Mouse (Mus musculus) kidney, adult 2 months (tissue): ENCODE measurements around the gene Lrrc4c. TPM values are rescaled to one million over a fixed set of nuclear protein-coding genes. Genes with fewer than 3 reads are reported as not detected.

ENCODE experiments used
- DNase-seq: peaks from one replicate; pipeline ENCODE4 v3.0.0; 2021
- H3K27ac ChIP-seq: fragments of 200-500 bp; 2 replicates; pipeline ENCODE4 v1.5.1; 2012; ENCODE audit warnings: low read depth, low read length, control low read depth, inconsistent platforms; ENCODE audit not compliant: insufficient read depth
- H3K27me3 ChIP-seq: fragments of 200-500 bp; replicated peaks from 2 replicates; pipeline ENCODE4 v1.6.1; 2012; ENCODE audit warnings: mild to moderate bottlenecking, moderate library complexity, low read length, inconsistent platforms; ENCODE audit not compliant: control insufficient read depth, insufficient read depth
- H3K36me3 ChIP-seq: fragments of 200-500 bp; 2 replicates; pipeline ENCODE4 v1.6.1; 2012; ENCODE audit warnings: mild to moderate bottlenecking, moderate library complexity, low read length, inconsistent platforms; ENCODE audit not compliant: control insufficient read depth, insufficient read depth
- H3K4me1 ChIP-seq: fragments of 200-500 bp; 2 replicates; pipeline ENCODE4 v1.6.1; 2011; ENCODE audit warnings: low read length; ENCODE audit not compliant: control insufficient read depth, insufficient read depth
- H3K4me3 ChIP-seq: fragments of 200-500 bp; 2 replicates; pipeline ENCODE4 v1.5.1; 2011; ENCODE audit warnings: mild to moderate bottlenecking, low read depth, low read length, control low read depth; ENCODE audit not compliant: insufficient read depth
- CTCF ChIP-seq: fragments of 200-500 bp; conservative IDR thresholded peaks from 2 replicates; pipeline ENCODE4 v1.5.1; 2011; ENCODE audit warnings: low read depth, mild to moderate bottlenecking, control low read depth, low read length, moderate library complexity, mixed read lengths; ENCODE audit not compliant: insufficient read depth, insufficient read length
- POLR2A ChIP-seq: fragments of 200-500 bp; IDR thresholded peaks from one replicate; pipeline ENCODE4 v1.6.1; 2011; ENCODE audit warnings: low read depth, low read length, control low read depth
- WGBS: fragments of 180-500 bp; shearing (Covaris S2); methylation state at CpG from one replicate; pipeline ENCODE4 v1.1.7; 2018; 5-methylcytosine and 5-hydroxymethylcytosine counted together
- polyA plus RNA-seq: library from polyadenylated mRNA; depleted of rRNA; stranded (reverse); fragments of >200 nt; gene quantifications from 2 replicates; pipeline ENCODE4 v1.2.3, GENCODE M21; 2012

The Lrrc4c gene
- polyA plus RNA-seq, 1 experiment, result 0.23 TPM

- no peak overlapping the region for H3K4me3 ChIP-seq
- WGBS, result 82% methylated on average over 2 of the region's 2 CpGs
- DNase-seq, result no peak
Observed at GRCm38 (mm10) chr2:97103398-97104162, 785.6 kb downstream of the Lrrc4c start.

GRCm38 (mm10) chr2:97124246-97124645 lies 806.3 kb downstream of the Lrrc4c start:
- no peak for DNase-seq
- H3K4me3 ChIP-seq, result no peak overlapping the region
- WGBS, result 64% methylated on average over 3 of the region's 3 CpGs
- H3K27me3 ChIP-seq, result no peaks in the 10 kb centered on the region
- no peaks in the 10 kb centered on the region for H3K4me1 ChIP-seq
- H3K27ac ChIP-seq, result no peak overlapping the region
- TF ChIP-seq POLR2A, result no peak
- no peaks in the 10 kb centered on the region for H3K36me3 ChIP-seq

More at GRCm38 (mm10) chr2:97103398-97104162, 785.6 kb downstream of the Lrrc4c start:
- no peaks in the 10 kb centered on the region for H3K27me3 ChIP-seq
- H3K4me1 ChIP-seq, result no peaks in the 10 kb centered on the region
- H3K36me3 ChIP-seq, result no peaks in the 10 kb centered on the region
- no peak overlapping the region for H3K27ac ChIP-seq
- TF ChIP-seq CTCF (no peak), POLR2A (no peak)

GRCm38 (mm10) chr2:97138454-97138853 lies 820.5 kb downstream of the Lrrc4c start:
- no peak overlapping the region for H3K4me3 ChIP-seq
- H3K36me3 ChIP-seq, result no peaks in the 10 kb centered on the region
- no peak for DNase-seq
- no peaks in the 10 kb centered on the region for H3K27me3 ChIP-seq
- H3K27ac ChIP-seq, result no peak overlapping the region
- H3K4me1 ChIP-seq, result no peaks in the 10 kb centered on the region
- TF ChIP-seq POLR2A (no peak), CTCF (no peak)
- WGBS, result 87% methylated on average over 3 of the region's 3 CpGs

GRCm38 (mm10) chr2:97151626-97152194 lies 833.7 kb downstream of the Lrrc4c start:
- H3K4me1 ChIP-seq, result no peaks in the 10 kb centered on the region
- WGBS, result 93% methylated on average over 3 of the region's 3 CpGs
- no peaks in the 10 kb centered on the region for H3K27me3 ChIP-seq

GRCm38 (mm10) chr2:97165745-97166144 lies 847.8 kb downstream of the Lrrc4c start:
- Histone ChIP-seq H3K27ac (no peak overlapping the region), H3K36me3 (no peaks in the 10 kb centered on the region), H3K27me3 (no peaks in the 10 kb centered on the region), H3K4me1 (no peaks in the 10 kb centered on the region), H3K4me3 (no peak overlapping the region)
- 49% methylated on average over 2 of the region's 2 CpGs for WGBS
- DNase-seq, result no peak
- TF ChIP-seq POLR2A (no peak), CTCF (no peak)

More at GRCm38 (mm10) chr2:97151626-97152194, 833.7 kb downstream of the Lrrc4c start:
- TF ChIP-seq CTCF (no peak), POLR2A (no peak)
- no peak overlapping the region for H3K4me3 ChIP-seq
- no peaks in the 10 kb centered on the region for H3K36me3 ChIP-seq
- H3K27ac ChIP-seq, result no peak overlapping the region
- DNase-seq, result no peak

GRCm38 (mm10) chr2:97178399-97178798 lies 860.4 kb downstream of the Lrrc4c start:
- Histone ChIP-seq H3K4me1 (no peaks in the 10 kb centered on the region), H3K27ac (no peak overlapping the region), H3K27me3 (no peaks in the 10 kb centered on the region), H3K36me3 (no peaks in the 10 kb centered on the region), H3K4me3 (no peak overlapping the region)
- DNase-seq, result no peak
- no peak for TF ChIP-seq POLR2A
- TF ChIP-seq CTCF, result no peak
- 62% methylated on average over 4 of the region's 4 CpGs for WGBS

GRCm38 (mm10) chr2:97196968-97197606 lies 879.1 kb downstream of the Lrrc4c start:
- WGBS, result 73% methylated on average over 4 of the region's 4 CpGs
- TF ChIP-seq CTCF, result no peak
- H3K4me1 ChIP-seq, result no peaks in the 10 kb centered on the region

More at GRCm38 (mm10) chr2:97196968-97197606, 879.1 kb downstream of the Lrrc4c start:
- Histone ChIP-seq H3K4me3 (no peak overlapping the region), H3K27ac (no peak overlapping the region), H3K36me3 (no peaks in the 10 kb centered on the region), H3K27me3 (no peaks in the 10 kb centered on the region)
- DNase-seq, result no peak
